Mouse (Mus musculus): ENCODE measurements around the gene Dhdds. TPM values are rescaled to one million over a fixed set of nuclear protein-coding genes. Genes with fewer than 3 reads are reported as not detected.

Dhdds gene
- total RNA-seq, 2 experiments from 2014 or later, result 10.8 to 11.6 TPM

DNA sequence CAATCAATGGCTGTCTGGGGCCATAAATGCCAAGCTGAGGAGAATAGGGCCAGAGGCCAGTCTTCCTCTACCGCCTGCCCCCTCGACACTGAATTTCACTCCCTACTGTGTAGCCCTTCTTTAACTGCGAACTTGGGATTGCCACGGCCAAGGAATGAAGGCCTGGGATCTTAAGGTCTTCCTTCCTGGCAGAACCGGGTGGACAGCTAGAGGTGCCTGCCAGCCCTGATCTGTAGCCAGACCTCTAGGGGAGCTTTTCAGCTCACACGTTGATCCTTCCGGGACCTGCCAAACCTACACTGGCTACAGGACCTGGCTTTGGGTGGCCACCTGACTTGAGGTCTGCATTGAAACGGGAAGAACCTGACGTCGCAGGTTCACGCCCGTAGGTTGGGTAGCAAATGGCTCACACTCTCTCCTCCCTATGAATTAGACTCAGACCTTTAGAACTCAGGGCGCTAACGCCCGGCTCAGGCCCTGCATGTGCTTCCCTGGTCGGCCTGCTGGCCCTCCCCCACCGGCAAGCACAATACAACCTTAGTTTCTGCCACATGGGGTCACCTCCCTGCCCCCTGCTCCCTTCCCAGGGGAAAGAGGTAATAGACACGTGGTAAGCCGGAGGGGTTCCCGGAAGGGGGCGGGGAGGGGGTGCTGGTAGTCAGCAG is 16.6 kb upstream of the Dhdds start:
- intact Hi-C loops (cut with DNase I), result no loop called here
- TF ChIP-seq CTCF (IDR thresholded peaks at IDR 0.05), result no peak
- Histone ChIP-seq H3K27ac (no peak overlapping the region), H3K4me3 (peak overlapping the region; percentile 11)
- peak; percentile 28 for DNase-seq

DNA sequence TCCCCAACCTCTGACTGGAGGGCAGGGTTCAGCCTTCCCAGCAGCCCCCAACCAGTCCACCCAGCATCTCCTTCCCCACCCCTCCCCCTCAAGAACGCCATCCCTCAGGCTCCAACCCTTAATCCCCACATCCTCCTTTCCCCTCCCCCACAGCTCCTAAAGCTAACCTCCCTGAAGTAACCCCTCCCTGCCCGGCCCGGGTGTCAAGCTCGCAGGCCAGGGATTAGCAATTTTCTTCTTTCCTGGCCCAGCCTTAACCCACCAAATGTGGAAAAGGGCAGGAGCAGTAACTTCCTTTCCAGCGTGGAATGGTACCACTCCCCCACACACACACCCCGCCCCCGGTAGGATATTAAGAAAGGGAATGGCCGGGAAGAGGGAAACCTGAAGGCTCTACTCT is 16.0 kb upstream of the Dhdds start:
- Histone ChIP-seq H3K27ac (no peak overlapping the region), H3K4me3 (no peak overlapping the region)
- TF ChIP-seq CTCF (IDR thresholded peaks at IDR 0.05), result no peak
- no peak for DNase-seq
- intact Hi-C loops (cut with DNase I), result no loop called here

DNA sequence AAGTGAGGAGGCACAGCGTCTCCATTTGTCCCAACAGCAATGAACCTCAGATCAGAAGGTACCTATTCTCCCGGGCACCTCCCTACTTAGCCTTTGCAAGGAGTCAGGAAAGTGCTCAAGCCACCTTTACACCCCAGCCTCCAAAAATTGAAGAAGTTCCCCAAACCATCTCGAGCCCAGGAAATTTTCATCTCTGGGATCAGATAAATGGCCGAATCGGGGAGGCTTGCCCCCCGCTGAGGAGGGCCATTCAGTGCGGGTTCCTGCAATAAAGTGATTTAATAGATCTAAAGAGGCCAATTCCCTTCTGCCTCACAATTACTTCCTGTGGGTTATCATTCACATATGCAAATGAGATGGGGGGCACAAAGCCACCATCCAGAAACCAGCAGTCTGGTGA is 15.5 kb upstream of the Dhdds start:
- no peak for DNase-seq
- no peak overlapping the region for H3K4me3 ChIP-seq
- TF ChIP-seq CTCF (IDR thresholded peaks at IDR 0.05), result no peak
- no peak overlapping the region for H3K27ac ChIP-seq
- intact Hi-C loops (cut with DNase I), result no loop called here

DNA sequence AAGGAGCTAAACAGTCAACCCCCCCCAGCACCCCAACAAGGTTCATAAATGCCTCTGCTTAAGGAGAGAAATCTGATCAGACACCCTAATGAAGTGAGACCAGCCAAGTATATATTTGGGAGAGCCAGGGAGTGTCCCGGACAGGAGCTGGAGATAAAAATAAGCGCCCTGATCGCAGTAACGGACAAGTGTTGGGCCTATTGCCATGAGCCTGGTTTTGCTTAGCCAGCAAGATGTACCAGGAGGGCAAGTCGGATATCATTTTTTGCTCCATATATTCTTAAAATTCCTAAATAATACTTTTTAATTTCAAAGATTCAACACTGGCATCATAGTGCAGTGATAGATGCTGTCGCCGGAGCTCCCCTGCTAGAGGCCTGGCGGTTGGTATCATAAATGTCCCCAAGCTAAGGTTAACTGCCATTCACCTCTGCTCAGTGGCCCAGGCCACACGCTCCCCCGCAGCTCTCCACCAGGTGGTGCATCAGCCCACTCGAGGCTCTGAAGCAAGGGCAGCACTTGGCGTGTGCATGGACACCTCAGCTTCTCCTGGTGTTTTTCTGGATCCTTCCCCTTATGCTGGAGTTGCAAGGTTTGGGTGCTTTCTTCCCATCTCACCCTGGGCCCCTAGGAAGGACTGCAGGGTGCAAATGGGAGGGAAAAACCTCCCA is 12.3 kb upstream of the Dhdds start:
- DNase-seq, result peak; percentile 80
- peak; percentile 66 for TF ChIP-seq CTCF (IDR thresholded peaks at IDR 0.05)
- peak overlapping the region; percentile 16 for H3K4me3 ChIP-seq

DNA sequence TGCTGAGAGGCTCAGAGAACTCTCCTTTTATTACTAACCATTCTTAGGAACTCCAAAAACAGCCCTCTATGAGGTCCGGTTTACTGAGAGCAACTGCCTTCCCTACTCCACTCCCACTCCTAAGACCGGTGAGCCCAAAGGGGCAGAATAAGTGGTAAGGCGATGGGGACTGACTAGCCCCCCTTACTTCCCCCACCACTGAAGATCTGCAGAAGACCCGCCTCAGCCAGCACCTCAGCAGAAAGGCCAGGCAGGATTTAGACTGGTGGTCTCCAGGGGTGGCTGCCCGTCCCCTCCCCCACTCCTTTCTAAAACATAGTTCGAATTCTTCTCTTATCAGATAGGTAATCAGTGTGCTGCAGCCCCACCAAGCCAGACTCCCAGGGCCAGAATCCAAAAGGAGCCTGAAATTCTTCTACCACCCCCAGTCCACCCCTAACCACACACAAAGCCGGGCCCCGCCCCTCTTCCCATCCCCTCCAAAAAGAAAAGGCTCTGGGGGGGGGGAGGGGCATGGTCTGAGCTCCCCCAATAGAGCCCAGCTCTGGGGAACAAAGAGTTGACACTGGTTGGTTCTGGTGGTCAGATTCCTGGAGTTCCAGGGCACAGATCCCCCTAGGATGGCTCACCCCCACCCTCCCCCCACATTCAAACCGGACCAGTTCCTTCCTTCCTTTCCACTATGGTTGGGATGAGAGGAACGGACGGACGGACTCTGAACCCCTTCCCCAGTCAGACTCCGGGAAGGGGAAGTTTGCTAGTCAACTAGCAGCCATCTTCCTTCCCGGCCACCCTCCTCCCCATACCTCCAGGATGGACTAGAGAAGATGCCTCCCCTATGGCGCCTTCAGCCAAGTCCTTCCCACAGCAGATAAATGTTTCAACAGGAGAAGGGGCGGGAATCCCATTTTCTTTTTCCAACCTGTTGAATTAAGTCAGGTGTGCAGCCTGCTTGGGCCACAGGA is 11.0 kb upstream of the Dhdds start:
- TF ChIP-seq CTCF (IDR thresholded peaks at IDR 0.05), result no peak
- peak overlapping the region; percentile 16 for H3K4me3 ChIP-seq
- intact Hi-C loops (cut with DNase I), result no loop called here
- peak overlapping the region; percentile 83 for H3K27ac ChIP-seq
- no peak for DNase-seq

More for the DNA sequence above, 12.3 kb upstream of the Dhdds start:
- intact Hi-C loops (cut with DNase I), result no loop called here
- H3K27ac ChIP-seq, result peak overlapping the region; percentile 83

DNA sequence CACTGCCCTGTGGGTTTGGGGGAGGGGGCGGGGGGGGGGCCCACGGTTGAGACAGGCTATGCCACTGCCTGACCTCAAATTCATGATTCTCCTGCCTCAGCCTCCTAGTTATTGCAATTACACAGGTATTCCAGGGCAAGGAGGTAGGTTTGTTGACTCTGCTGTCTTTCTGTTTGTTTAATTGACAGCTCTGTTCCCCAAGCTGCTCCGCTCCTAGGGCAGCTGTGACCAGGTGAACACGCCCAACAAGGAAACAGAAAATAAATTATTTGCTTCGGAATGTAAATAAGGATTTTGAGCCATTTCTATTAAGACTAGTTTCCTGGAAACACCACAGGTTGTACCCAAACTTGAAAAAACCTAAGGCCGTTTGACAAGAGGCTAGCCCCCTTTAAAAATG is 9.0 kb upstream of the Dhdds start:
- intact Hi-C loops (cut with DNase I), result no loop called here
- Histone ChIP-seq H3K27ac (no peak overlapping the region), H3K4me3 (no peak overlapping the region)
- DNase-seq, result no peak
- no peak for TF ChIP-seq CTCF (IDR thresholded peaks at IDR 0.05)

DNA sequence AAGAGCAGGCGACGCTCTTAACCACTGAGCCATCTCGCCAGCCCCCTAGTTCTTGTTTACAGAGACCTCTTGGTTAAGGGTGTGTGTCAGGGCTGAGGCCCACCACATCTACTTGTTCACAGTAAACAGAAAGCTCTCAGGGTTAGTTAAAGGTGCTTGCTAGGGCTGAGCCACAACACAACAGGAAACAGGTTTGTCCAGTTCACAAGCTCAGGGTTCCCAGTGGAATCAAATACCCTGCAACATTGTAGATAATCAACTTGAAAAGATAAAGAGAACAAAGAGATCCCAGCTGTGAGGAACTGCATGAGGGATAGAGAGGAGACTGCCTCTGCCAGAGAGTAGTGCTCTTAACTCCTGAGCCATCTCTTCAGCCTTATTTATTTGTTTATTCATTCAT is 6.1 kb upstream of the Dhdds start:
- intact Hi-C loops (cut with DNase I), result no loop called here
- DNase-seq, result no peak
- Histone ChIP-seq H3K27ac (no peak overlapping the region), H3K4me3 (no peak overlapping the region)
- no peak for TF ChIP-seq CTCF (IDR thresholded peaks at IDR 0.05)

DNA sequence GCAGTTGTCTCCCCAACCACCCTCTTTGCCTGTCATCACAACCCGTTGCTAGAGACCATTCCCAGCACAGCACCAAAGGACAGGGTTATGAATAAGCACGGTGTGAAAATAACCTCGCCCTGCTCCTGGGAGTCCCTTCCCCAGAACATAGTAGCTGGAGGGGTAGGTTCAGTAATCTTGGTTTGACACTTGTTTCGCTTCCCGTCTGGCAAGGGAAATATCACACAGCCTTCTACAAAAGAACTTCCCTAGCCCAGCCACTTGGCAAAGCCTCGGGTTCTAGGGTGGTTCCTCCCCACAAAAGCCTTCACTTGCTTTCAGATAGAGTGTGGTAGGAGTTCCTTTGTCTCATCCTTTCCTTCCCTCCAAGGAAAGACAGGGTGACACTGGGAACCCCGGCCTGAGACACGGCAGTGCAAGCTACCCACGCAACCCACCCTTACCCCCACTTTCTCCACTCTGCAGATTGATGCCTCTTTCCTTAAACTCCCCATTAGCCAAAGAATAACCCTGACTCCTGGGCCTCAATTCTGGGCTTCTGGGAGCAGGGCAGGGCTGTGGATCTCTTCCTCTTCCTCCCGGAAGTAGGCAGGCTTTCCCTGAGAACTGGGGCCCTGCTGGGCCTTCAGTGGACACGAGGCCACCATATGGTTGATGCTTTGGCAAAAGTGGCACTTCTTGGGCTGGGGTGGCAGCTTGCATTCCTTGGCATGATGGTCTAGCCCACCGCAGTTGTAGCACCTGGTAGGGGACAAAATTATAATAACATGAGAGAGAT is 5.1 kb upstream of the Dhdds start:
- Histone ChIP-seq H3K27ac (no peak overlapping the region), H3K4me3 (no peak overlapping the region)
- intact Hi-C loops (cut with DNase I), result no loop called here
- TF ChIP-seq CTCF (IDR thresholded peaks at IDR 0.05), result no peak
- no peak for DNase-seq

DNA sequence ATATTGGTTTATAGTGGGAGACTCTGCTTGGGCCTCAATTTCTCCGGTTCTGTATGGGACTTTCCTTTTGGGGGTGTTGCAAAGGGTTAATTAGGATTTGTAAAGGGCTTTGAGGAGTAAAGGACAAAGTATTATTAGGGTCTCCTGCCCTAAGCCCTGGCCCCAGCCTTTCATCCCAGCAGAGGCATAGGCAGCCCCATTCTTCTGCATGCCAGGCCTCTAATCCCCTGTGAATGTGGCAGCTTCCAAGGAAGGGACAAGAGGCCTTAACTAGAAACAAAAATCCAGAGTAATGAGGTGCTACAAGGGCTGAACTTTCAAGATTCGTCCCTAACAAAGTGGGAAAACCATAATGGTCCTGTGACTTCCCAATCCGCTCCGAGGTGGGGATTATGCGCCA is 2.2 kb upstream of the Dhdds start:
- TF ChIP-seq CTCF (IDR thresholded peaks at IDR 0.05), result no peak
- no peak overlapping the region for H3K4me3 ChIP-seq
- intact Hi-C loops (cut with DNase I), result loop anchor here (5.0 kb wide), 1 partner anchor 36 kb away; the partner anchor contains the start of gene Hmgn2
- DNase-seq, result no peak
- no peak overlapping the region for H3K27ac ChIP-seq

DNA sequence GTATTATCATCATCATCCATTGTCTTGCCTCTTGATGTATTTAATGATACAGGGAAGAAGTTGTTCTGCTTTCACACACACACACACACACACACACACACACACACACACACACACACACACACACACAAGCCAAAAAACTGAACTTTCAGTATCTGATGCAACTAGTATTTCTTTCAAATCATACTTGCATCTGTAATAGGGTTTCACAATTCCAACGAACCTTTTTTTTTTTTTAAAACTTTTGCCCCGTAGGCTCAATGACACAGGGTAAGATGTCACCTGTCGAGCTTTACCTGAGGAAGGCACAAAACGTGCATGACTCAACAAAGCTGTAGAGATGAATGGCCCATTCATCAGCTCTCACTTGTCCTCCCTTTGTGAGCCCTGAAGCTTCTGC is 1.5 kb upstream of the Dhdds start:
- no peak for TF ChIP-seq CTCF (IDR thresholded peaks at IDR 0.05)
- Histone ChIP-seq H3K4me3 (no peak overlapping the region), H3K27ac (no peak overlapping the region)
- no peak for DNase-seq
- intact Hi-C loops (cut with DNase I), result loop anchor here (5.0 kb wide), 1 partner anchor 35 kb away; the partner anchor contains the start of gene Hmgn2

DNA sequence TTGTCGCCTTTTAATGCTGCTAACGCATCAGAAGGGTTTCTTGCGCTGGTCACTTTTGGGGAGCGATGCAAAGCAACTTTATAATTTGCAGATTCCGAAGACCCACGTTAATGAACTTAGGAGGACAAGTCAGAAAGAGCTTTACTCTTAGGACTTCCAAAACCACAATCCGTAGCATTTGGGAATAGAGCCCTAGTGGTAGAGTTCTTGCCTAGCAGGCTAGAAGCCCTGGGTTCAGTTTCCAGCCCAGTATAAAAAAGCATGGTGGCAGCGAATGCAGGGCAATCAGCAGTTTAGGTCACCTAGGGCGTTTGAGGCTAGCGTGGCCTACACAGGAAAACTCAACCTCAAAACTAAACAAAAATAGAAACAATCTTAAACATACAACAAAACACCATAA is 992 bp upstream of the Dhdds start:
- no peak overlapping the region for H3K4me3 ChIP-seq
- intact Hi-C loops (cut with DNase I), result loop anchor here (5.0 kb wide), 1 partner anchor 34 kb away; the partner anchor contains the start of gene Hmgn2
- TF ChIP-seq CTCF (IDR thresholded peaks at IDR 0.05), result no peak
- no peak overlapping the region for H3K27ac ChIP-seq
- no peak for DNase-seq

DNA sequence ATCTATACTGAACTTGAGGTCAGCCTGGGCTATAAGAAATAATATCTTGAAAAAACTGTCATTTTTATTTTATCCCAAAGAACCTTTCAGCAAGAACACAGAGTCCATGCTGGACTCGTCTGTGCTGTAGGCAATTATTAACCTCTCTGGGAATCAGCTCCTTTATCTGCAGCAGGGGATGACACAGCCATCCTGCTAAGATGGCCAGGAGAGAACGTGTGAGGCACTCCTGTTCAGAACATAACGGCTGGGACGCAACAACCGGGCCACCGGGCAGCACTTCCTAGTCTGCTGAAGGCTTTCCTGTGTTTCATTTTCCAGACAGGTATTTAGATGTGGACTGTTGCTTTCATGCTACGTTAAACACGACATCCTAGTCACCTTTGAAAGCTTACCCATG is 6.0 kb downstream of the Dhdds start:
- no peak for TF ChIP-seq CTCF (IDR thresholded peaks at IDR 0.05)
- DNase-seq, result no peak
- no peak overlapping the region for H3K27ac ChIP-seq
- intact Hi-C loops (cut with DNase I), result no loop called here
- H3K4me3 ChIP-seq, result no peak overlapping the region

All from gastrocnemius, adult 2 months (tissue).